Mouse (Mus musculus) layer of hippocampus, adult 2 months (tissue): ENCODE data around the gene Sipa1l1. TPM values are rescaled to one million over a fixed set of nuclear protein-coding genes. Genes with fewer than 3 reads are reported as not detected.

Source experiments
- DNase-seq, 2 experiments: peaks; one replicate each; pipeline ENCODE4 v3.0.0; 2022; ENCODE audit warnings: low spot score in 2 of 2
- H3K27ac ChIP-seq: fragments of 200-600 bp; 2 replicates; pipeline ENCODE4 v1.8.1; 2022
- H3K4me3 ChIP-seq: fragments of 200-600 bp; 2 replicates; pipeline ENCODE4 v1.8.1; 2022; ENCODE audit warnings: mild to moderate bottlenecking
- CTCF ChIP-seq: fragments of 200-600 bp; conservative IDR thresholded peaks from 2 replicates; pipeline ENCODE4 v1.8.1; 2022; ENCODE audit warnings: antibody characterized with exemption, mild to moderate bottlenecking, moderate library complexity
- total RNA-seq, 2 experiments: library from RNA; stranded (reverse); gene quantifications; 2 replicates each; pipeline ENCODE4 v1.2.3; 2021

Gene Sipa1l1
- total RNA-seq, 2 experiments from 2014 or later, result 233 to 244 TPM

- H3K27ac ChIP-seq, result no peak overlapping the region
- DNase-seq, result no peak
Measured at GRCm38 (mm10) chr12:82247371-82248258, 78.5 kb downstream of the Sipa1l1 start.

GRCm38 (mm10) chr12:82248501-82248900, 79.4 kb downstream of the Sipa1l1 start:
- DNase-seq, result no peak
- Histone ChIP-seq H3K4me3 (no peak overlapping the region), H3K27ac (no peak overlapping the region)
- no peak for TF ChIP-seq CTCF

More at GRCm38 (mm10) chr12:82247371-82248258, 78.5 kb downstream of the Sipa1l1 start:
- no peak overlapping the region for H3K4me3 ChIP-seq
- no peak for TF ChIP-seq CTCF

- no peak for TF ChIP-seq CTCF
- no peak overlapping the region; the same call in 1 of the 2 replicates for H3K27ac ChIP-seq
- no peak overlapping the region for H3K4me3 ChIP-seq
- DNase-seq, result no peak
Measured at GRCm38 (mm10) chr12:82251328-82251727, 82.2 kb downstream of the Sipa1l1 start.

- Histone ChIP-seq H3K4me3 (peak overlapping the region; percentile 17; the same call in 1 of the 2 replicates), H3K27ac (peak overlapping the region; percentile 76)
- DNase-seq, result peak; percentile 68 to 84
- no peak for TF ChIP-seq CTCF
Measured at GRCm38 (mm10) chr12:82254076-82254475, 85.0 kb downstream of the Sipa1l1 start.

- H3K27ac ChIP-seq, result peak overlapping the region; percentile 1; the same call in 1 of the 2 replicates
- no peak overlapping the region for H3K4me3 ChIP-seq
- DNase-seq, result no peak
- TF ChIP-seq CTCF, result no peak
Measured at GRCm38 (mm10) chr12:82256012-82256411, 86.9 kb downstream of the Sipa1l1 start.

GRCm38 (mm10) chr12:82256921-82257500, 87.9 kb downstream of the Sipa1l1 start:
- no peak for DNase-seq
- TF ChIP-seq CTCF, result no peak
- peak overlapping the region; percentile 1; the same call in 1 of the 2 replicates for H3K27ac ChIP-seq
- H3K4me3 ChIP-seq, result no peak overlapping the region

GRCm38 (mm10) chr12:82257994-82258785, 89.1 kb downstream of the Sipa1l1 start:
- no peak for DNase-seq
- no peak for TF ChIP-seq CTCF
- H3K4me3 ChIP-seq, result no peak overlapping the region
- H3K27ac ChIP-seq, result no peak overlapping the region

- Histone ChIP-seq H3K4me3 (no peak overlapping the region), H3K27ac (no peak overlapping the region)
- TF ChIP-seq CTCF, result no peak
- DNase-seq, result no peak
Measured at GRCm38 (mm10) chr12:82263443-82263842, 94.3 kb downstream of the Sipa1l1 start.

GRCm38 (mm10) chr12:82264083-82264851, 95.1 kb downstream of the Sipa1l1 start:
- Histone ChIP-seq H3K4me3 (no peak overlapping the region), H3K27ac (peak overlapping the region; percentile 61)
- no peak for DNase-seq
- TF ChIP-seq CTCF, result no peak

- H3K27ac ChIP-seq, result peak overlapping the region; percentile 9; the same call in 1 of the 2 replicates
- H3K4me3 ChIP-seq, result no peak overlapping the region
- TF ChIP-seq CTCF, result no peak
- DNase-seq, result peak; percentile 30 to 59
Measured at GRCm38 (mm10) chr12:82265335-82266274, 96.5 kb downstream of the Sipa1l1 start.

GRCm38 (mm10) chr12:82271447-82271846, 102.3 kb downstream of the Sipa1l1 start:
- Histone ChIP-seq H3K27ac (no peak overlapping the region), H3K4me3 (no peak overlapping the region)
- TF ChIP-seq CTCF, result no peak
- DNase-seq, result no peak

- H3K4me3 ChIP-seq, result no peak overlapping the region
Measured at GRCm38 (mm10) chr12:82273503-82273902, 104.4 kb downstream of the Sipa1l1 start.

More at GRCm38 (mm10) chr12:82273503-82273902, 104.4 kb downstream of the Sipa1l1 start:
- no peak for DNase-seq
- TF ChIP-seq CTCF, result peak; percentile 61
- no peak overlapping the region for H3K27ac ChIP-seq
